Mouse (Mus musculus) cerebellum, adult 2 months (tissue): Measurements from ENCODE around the gene Ssb.

Experiments
- CTCF ChIP-seq: fragments of 200-500 bp; IDR thresholded peaks from 2 replicates; pipeline ENCODE4 v1.5.1; 2011; ENCODE audit warnings: low read depth, mild to moderate bottlenecking, control low read depth, low read length, moderate library complexity, borderline replicate concordance; ENCODE audit not compliant: insufficient read depth
- POLR2A ChIP-seq: fragments of 200-500 bp; IDR thresholded peaks from 2 replicates; pipeline ENCODE4 v1.6.1; 2011; ENCODE audit warnings: low read length, control low read depth, borderline replicate concordance; ENCODE audit not compliant: insufficient read depth

DNA sequence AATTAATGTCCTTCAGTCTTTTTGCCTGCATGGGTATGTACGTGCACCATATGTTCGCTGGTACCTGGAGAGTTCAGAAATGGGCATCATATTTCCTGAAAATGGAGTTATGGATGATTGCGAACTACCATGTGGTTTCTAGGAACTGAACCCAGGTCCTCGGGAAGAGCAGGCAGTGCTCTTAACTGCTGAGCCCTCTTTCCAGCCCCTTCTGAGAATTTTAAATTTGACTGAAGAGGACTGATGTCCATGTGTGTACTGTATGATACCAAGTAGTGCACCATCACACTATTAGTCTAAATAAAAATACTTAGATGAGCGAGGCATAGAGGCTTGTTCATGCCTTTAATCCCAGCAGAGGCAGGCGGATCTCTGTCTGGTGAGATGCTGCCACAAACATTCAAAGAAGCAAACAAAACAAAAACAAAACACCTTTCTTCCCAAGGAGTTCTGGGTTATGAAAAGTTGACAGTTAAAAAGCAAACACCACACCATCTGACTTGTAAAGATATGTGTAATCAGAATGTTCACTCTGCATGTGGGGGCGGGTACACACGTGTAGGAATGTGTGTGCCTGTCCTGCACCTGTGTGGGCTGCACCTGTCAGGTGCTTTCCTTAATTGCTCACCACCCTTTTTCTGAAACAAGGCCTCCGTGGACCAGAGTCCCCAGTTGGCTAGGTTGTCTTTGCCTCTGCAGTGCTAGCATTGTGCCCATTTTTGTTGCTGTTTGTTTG is 42.8 kb upstream of the Ssb start:
- TF ChIP-seq CTCF: no peak
- no peak for TF ChIP-seq POLR2A
